Mouse (Mus musculus): ENCODE results near the gene Nup210.

DNA sequence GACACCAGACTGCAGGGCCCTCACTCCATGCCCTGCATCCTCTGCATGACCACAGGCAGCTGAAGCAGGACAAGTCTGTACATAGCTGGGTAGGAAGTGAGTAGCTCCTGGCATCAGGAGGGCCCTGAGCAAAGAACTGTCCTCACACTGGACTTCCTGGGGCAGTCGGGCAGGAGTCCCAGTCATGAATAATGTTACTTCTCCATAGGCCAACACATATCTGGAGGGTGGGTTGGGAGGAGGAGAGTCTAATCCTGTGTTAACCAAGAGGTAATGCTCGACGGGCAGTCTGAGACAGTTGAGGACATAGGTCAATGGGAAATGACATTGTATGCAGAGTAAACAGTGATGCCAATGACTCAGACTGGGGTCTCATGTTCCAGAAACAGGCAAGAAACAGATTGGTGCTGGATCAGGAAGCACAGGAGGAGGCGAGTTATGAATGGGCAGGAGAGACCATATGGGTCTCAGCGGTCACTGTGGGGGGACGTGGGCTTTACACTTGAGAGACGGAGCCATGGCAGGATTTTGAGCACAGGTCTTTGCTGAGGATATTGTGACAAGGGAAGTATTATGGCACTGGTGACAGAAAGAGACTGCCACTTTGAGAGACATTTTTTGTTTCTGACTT is 99.9 kb downstream of the Nup210 start:
- TF ChIP-seq CEBPB (IDR thresholded peaks at IDR 0.05; ENCODE audit: low read depth) (no peak), CTCF (IDR thresholded peaks at IDR 0.05; ENCODE audit: control insufficient read depth, insufficient read depth, insufficient read length) (no peak)

Data from C2C12 (cell line).